In genomic region chr7:98488398-98489130, GRCm38 (mm10) we compare ENCODE assay signal across 9 mouse cellular contexts. TPM values are rescaled to one million over a fixed set of nuclear protein-coding genes. Genes with fewer than 3 reads are reported as not detected.
DNase-seq lines count a peak whose midpoint lies in the region; ATAC-seq and TF ChIP-seq lines count a peak whose summit lies in the region.
"Had no signal": no experiment of that assay in that cellular context is flagged by ENCODE, and none has a peak within 500 bp of the region (broad histone marks: within the 10 kb centered on the region; RNA-seq: fewer than 3 reads in every experiment).

No protein-coding gene starts in this region.

- H3K36me3 ChIP-seq in kidney, adult 2 months (ENCODE audit: control insufficient read depth, insufficient read depth, low read length), result no peaks in the 10 kb centered on the region
- H3K36me3 ChIP-seq in liver, embryonic 15.5 days (replicated peaks), result no peaks in the 10 kb centered on the region

- H3K4me2 ChIP-seq in liver, embryonic 15.5 days, result 0 out of 2 replicates have a peak overlapping the region, but pooled peaks have one; percentile 68

- TF ChIP-seq CTCF in kidney, adult 2 months (conservative IDR thresholded peaks at IDR 0.05; ENCODE audit: insufficient read depth, insufficient read length, low read depth, low read length), result no peak

- no peaks in the 10 kb centered on the region for H3K9me3 ChIP-seq in liver, embryonic 15.5 days (replicated peaks)

- 0 out of 2 replicates have a peak overlapping the region, but pooled peaks have one; percentile 9 for H3K27ac ChIP-seq in kidney, adult 2 months (ENCODE audit: insufficient read depth, low read depth, low read length)
- H3K27ac ChIP-seq in liver, embryonic 15.5 days (replicated peaks), result no peak overlapping the region

- TF ChIP-seq POLR2A in kidney, adult 2 months (IDR thresholded peaks at IDR 0.05; ENCODE audit: low read depth, low read length), result no peak

- no peak for DNase-seq in kidney, adult 2 months
- no peak for DNase-seq in kidney, adult 9 months
- peak; percentile 26 for DNase-seq in c-Kit-positive CD71-negative TER-119-negative erythroid progenitor cells, embryonic 14.5 days (ENCODE audit: low read depth)
- DNase-seq in spleen, adult 18-20 months, result peak; percentile 85 to 90
- no peak for DNase-seq in urinary bladder, adult 2 months (ENCODE audit: low spot score)
- no peak for DNase-seq in embryo, embryonic 9.5 days (ENCODE audit: extremely low spot score)
- no peak for DNase-seq in right cerebral cortex, postnatal 10 days (ENCODE audit: low spot score in 2 of 2)

- no peaks in the 10 kb centered on the region for H3K4me1 ChIP-seq in kidney, adult 2 months (ENCODE audit: control insufficient read depth, insufficient read depth, low read length)
- H3K4me1 ChIP-seq in liver, embryonic 15.5 days (replicated peaks), result peaks cover 12% of the 10 kb centered on the region

- 92% methylated on average over 13 of the region's 13 CpGs for WGBS in kidney, adult 2 months
- WGBS in liver, embryonic 15.5 days (ENCODE audit: insufficient replicate concordance), result 44% methylated on average over 13 of the region's 13 CpGs

- no peak overlapping the region for H3K4me3 ChIP-seq in kidney, adult 2 months (ENCODE audit: insufficient read depth, low read depth, low read length)
- H3K4me3 ChIP-seq in liver, embryonic 15.5 days (replicated peaks), result no peak overlapping the region

- H3K9ac ChIP-seq in liver, embryonic 15.5 days, result no peak overlapping the region

- no peaks in the 10 kb centered on the region for H3K27me3 ChIP-seq in kidney, adult 2 months (replicated peaks; ENCODE audit: control insufficient read depth, insufficient read depth, low read length)
- peaks cover 49% of the 10 kb centered on the region for H3K27me3 ChIP-seq in liver, embryonic 15.5 days

- ATAC-seq in liver, embryonic 15.5 days (ENCODE audit: insufficient read depth), result peak; percentile 20; the same call in 1 of the 2 replicates

RNA-seq across cellular contexts. Expression of gene Lrrc32, which starts 0.5 kb away (rescaled TPM):
- 22.1 and 24.7 TPM in 2 replicates for polyA plus RNA-seq in kidney, adult 2 months (2012; rRNA removed)
- polyA plus RNA-seq in liver, embryonic 15.5 days (2015; fragmentation: Nextera tagmentation; extraction: Ambion mirVana), result 5.6 and 6.0 TPM in 2 replicates
- polyA plus RNA-seq in urinary bladder, adult 2 months (2012; rRNA removed), result 12.6 and 17.6 TPM in 2 replicates

RNA-seq across cellular contexts. Expression of gene Gucy2d, which starts 48.3 kb away (rescaled TPM):
- not detected in 2 replicates for polyA plus RNA-seq in kidney, adult 2 months (2012; rRNA removed)
- polyA plus RNA-seq in liver, embryonic 15.5 days (2015; fragmentation: Nextera tagmentation; extraction: Ambion mirVana), result not detected in 2 replicates
- 0.10 and 0.17 TPM in 2 replicates for polyA plus RNA-seq in urinary bladder, adult 2 months (2012; rRNA removed)
- polyA plus RNA-seq: embryonic facial prominence, embryonic 11.5 days had no signal

Comparison
In these comparisons a context has a peak if more than half of its experiments do, and no peak if none do; other contexts are left out.
1. DNase-seq: peak in c-Kit-positive CD71-negative TER-119-negative erythroid progenitor cells, embryonic 14.5 days (single experiment) and spleen, adult 18-20 months (2 of 2); none in kidney, adult 2 months (single experiment), kidney, adult 9 months (single experiment), urinary bladder, adult 2 months (single experiment), embryo, embryonic 9.5 days (single experiment) and right cerebral cortex, postnatal 10 days (0 of 2).